Mouse (Mus musculus) effector memory CD4-positive, alpha-beta T cell, adult 7 months (primary cell): ENCODE data around the gene Rundc1. TPM values are rescaled to one million over a fixed set of nuclear protein-coding genes. Genes with fewer than 3 reads are reported as not detected.

Source experiments
- polyA plus RNA-seq: library from polyadenylated mRNA; unstranded; fragments of 100-300 nt; shearing (Covaris generic); gene quantifications from one replicate; pipeline ENCODE4 v1.2.1, GENCODE M21; 2017

Gene Rundc1
- 33.8 TPM for polyA plus RNA-seq

DNA sequence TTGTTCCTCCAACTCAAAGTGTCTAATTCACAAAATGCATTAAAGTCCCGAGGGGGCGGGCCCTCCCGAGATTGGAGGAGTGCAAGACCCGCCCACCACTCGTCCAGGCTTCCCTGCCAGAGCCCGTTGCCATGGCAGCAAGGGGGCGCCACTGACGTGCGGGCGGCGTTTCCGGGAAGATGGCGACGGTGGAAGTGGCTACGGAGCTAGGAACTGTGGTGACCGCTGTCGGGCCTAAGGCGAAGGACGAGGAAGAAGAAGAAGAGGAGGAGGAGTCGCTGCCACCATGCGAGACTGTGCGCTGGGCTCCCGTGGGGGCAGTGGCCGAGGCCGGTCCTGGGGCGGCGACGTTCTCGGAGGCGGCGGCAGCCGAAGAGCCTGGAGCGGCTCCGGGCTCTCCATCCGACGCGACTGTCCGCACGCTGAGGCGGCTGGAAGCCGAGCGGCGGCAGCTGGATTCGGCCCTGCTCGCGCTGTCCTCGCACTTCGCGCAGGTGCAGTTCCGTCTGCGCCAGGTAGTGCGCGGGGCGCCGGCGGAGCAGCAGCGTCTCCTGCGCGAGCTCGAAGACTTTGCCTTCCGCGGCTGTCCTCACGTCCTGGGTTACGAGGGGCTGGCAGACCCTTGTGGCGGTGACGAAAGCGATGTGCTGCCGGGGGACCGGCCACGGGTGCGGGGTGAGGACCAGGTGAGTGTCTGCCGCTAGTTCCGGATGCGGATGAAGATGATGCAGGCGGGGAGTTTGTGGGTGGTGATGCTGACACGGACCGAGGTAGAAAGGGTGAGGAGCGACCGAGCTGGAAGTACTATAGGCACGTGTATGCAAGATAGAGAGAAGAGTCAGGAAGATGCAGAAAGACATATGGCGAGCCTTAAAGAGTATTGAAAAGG, at the start of gene Rundc1, which contains the start of gene Ptges3l:
Rundc1 (plus strand) TSS at position 161 of the 889 bp plus-strand sequence.
Ptges3l (minus strand) TSS at position 409 of the 889 bp plus-strand sequence.

GRCm38 (mm10) chr11:101417101-101417855, 7.6 kb upstream of the Rundc1 start, which contains the start of gene Aarsd1:
Aarsd1 (minus strand) TSS chr11:101417615.

GRCm38 (mm10) chr11:101424105-101424851, 607 bp upstream of the Rundc1 start, which contains the start of gene Gm27029:
Gm27029 (minus strand) TSS chr11:101424796.

GRCm38 (mm10) chr11:101442127-101442693, 17.3 kb downstream of the Rundc1 start, which contains the start of gene Rpl27:
Rpl27 (plus strand) TSS chr11:101442298.

DNA sequence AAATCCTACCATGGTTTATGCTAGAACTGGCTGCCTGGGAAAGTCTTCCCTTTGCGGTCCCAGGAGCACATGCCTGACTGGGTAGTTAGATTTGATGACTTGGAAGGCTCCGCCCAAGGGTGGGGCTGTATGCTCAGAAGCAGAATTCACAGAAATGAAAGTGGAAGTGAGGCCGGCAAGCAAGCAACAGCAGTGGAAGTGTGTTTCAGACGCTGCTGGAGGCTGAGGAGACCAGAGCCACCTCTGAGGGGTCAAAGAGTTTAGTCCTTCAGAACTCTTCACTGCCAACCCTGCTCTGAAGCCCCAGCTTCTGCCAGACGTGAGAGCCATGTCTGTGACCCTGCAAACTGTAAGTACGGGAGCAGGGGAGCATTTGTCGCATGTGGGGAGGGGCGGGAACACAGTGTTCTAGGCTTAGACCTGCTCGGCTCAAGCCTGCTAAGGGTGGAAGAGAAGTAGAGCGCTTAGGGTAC, 23.4 kb downstream of the Rundc1 start, which contains the start of gene Ifi35:
Ifi35 (plus strand) TSS at position 134 of the 473 bp plus-strand sequence.

GRCm38 (mm10) chr11:101464211-101465100, 39.6 kb downstream of the Rundc1 start, which contains the start of gene Rnd2:
Rnd2 (plus strand) TSS chr11:101464999.

DNA sequence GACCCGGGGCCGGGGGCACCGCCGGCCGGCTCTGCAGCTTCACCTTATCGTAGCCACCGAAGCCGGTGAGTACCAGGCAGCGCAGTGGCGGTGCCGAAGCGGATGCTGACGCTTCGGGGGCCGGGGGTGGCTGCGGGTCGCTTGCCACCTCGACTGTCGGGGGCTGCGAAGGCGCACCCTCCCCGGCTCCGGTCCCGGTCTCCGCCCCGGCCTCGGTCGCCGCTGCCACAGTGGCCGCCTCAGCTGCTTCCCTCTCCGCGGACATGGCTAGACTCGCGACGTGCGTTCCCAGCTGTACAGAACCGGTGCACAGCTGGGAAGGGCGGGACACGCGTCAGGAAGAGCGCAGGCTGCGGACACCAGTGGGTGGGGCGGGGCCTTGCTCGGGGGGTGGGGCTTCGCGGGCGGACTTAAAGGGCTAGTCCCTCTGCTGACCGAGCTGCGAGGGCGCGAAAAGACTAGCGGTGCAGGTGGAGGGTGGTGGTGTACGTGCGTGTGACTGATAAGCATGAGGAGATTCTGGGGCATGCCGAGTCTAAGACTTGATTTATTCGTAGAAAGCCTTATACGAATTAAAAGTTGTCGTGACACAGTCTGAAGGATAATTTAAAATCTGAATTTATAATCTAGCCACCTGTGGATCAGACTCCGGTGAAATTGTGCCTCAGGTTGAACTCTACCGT, 41.1 kb downstream of the Rundc1 start, which contains the start of gene Vat1:
Vat1 (minus strand) TSS at position 362 of the 683 bp plus-strand sequence.

Other genes starting within 250 kb of the Rundc1 start
- not detected for gene Ccr10, start 249.6 kb upstream of the Rundc1 start, polyA plus RNA-seq
- 87.5 TPM for gene Ezh1, start 198.6 kb upstream of the Rundc1 start, polyA plus RNA-seq
- gene Ramp2, start 179.1 kb upstream of the Rundc1 start, polyA plus RNA-seq: 2.8 TPM
- 87.7 TPM for gene Vps25, start 171.4 kb upstream of the Rundc1 start, polyA plus RNA-seq
- 0.30 TPM for gene Wnk4, start 164.5 kb upstream of the Rundc1 start, polyA plus RNA-seq
- not detected for gene Cntd1, start 146.1 kb upstream of the Rundc1 start, polyA plus RNA-seq
- gene Coa3, start 146.0 kb upstream of the Rundc1 start, polyA plus RNA-seq: 48.4 TPM
- gene Becn1, start 122.8 kb upstream of the Rundc1 start, polyA plus RNA-seq: 206 TPM
- 167 TPM for gene Psme3, start 108.9 kb upstream of the Rundc1 start, polyA plus RNA-seq
- gene Aoc2, start 100.0 kb upstream of the Rundc1 start, polyA plus RNA-seq: 3.3 TPM
- not detected for gene Aoc3, start 94.5 kb upstream of the Rundc1 start, polyA plus RNA-seq
- gene G6pc, start 57.5 kb upstream of the Rundc1 start, polyA plus RNA-seq: not detected
- 26.2 TPM for gene Aarsd1, start 7.5 kb upstream of the Rundc1 start, polyA plus RNA-seq
- gene Gm27029, start 289 bp upstream of the Rundc1 start, polyA plus RNA-seq: 3.5 TPM
- 4.8 TPM for gene Ptges3l, start 248 bp downstream of the Rundc1 start, polyA plus RNA-seq
- gene Rpl27, start 17.2 kb downstream of the Rundc1 start, polyA plus RNA-seq: 323 TPM
- gene Ifi35, start 23.3 kb downstream of the Rundc1 start, polyA plus RNA-seq: 127 TPM
- 0.27 TPM for gene Rnd2, start 39.9 kb downstream of the Rundc1 start, polyA plus RNA-seq
- gene Vat1, start 41.1 kb downstream of the Rundc1 start, polyA plus RNA-seq: 0.62 TPM
- 2.2 TPM for gene Brca1, start 126.9 kb downstream of the Rundc1 start, polyA plus RNA-seq
- 136 TPM for gene Nbr1, start 127.1 kb downstream of the Rundc1 start, polyA plus RNA-seq
- 15.4 TPM for gene Tmem106a, start 157.2 kb downstream of the Rundc1 start, polyA plus RNA-seq
- gene Gm11634, start 174.2 kb downstream of the Rundc1 start, polyA plus RNA-seq: not detected
- gene Rdm1, start 202.1 kb downstream of the Rundc1 start, polyA plus RNA-seq: 45.2 TPM
- gene Arl4d, start 240.5 kb downstream of the Rundc1 start, polyA plus RNA-seq: 12.0 TPM